Mouse (Mus musculus): ENCODE measurements at regions not wholly inside any gene's neighbourhood (a gene's known extent, or its start where the extent isn't known, plus 50 kb on each side); places are given as distances from the start of the nearest gene placed in this dataset.

DNA sequence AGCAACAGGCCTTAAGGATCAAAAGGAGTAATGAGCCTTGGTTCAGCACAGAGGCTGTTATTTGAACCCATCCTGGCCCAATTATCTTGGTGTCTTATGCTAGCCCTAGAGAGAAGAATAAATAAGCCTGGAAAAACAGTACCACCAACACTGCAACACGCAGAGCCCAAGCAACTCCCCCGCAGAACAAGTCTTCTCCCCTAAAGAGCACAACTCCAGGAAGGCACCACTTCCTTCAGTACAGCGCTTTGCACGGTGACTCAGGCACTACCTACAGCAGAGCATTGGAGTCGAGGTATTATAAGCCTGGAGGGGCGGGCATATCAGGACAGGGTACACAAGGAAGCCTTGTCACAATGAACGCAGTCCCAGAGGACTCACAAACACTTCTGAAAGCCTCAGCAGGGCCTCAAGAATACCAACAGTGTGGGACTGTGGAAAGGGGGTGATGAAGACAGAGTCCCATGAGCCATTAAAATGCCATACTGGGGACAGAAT is 62.9 kb upstream of the Arhgap5 start:
- H3K27ac ChIP-seq (ENCODE audit: low read length) = no peak overlapping the region
- no peak for ATAC-seq (ENCODE audit: low read depth)
- no peaks in the 10 kb centered on the region for H3K4me1 ChIP-seq (ENCODE audit: control insufficient read depth, low read depth, low read length)
- H3K36me3 ChIP-seq (ENCODE audit: control insufficient read depth, insufficient read depth) = no peaks in the 10 kb centered on the region
- H3K9me3 ChIP-seq (replicated peaks; ENCODE audit: control insufficient read depth, low read length) = no peaks in the 10 kb centered on the region
- WGBS (ENCODE audit: insufficient replicate concordance) = 50% methylated on average over 7 of the region's 7 CpGs
- H3K27me3 ChIP-seq (ENCODE audit: control insufficient read depth, insufficient read depth, low read depth, low read length) = no peaks in the 10 kb centered on the region
- no peak overlapping the region for H3K9ac ChIP-seq (ENCODE audit: low read depth, low read length)
- H3K4me2 ChIP-seq (ENCODE audit: low read depth, low read length) = no peak overlapping the region
- H3K4me3 ChIP-seq (ENCODE audit: low read depth, low read length) = no peak overlapping the region

DNA sequence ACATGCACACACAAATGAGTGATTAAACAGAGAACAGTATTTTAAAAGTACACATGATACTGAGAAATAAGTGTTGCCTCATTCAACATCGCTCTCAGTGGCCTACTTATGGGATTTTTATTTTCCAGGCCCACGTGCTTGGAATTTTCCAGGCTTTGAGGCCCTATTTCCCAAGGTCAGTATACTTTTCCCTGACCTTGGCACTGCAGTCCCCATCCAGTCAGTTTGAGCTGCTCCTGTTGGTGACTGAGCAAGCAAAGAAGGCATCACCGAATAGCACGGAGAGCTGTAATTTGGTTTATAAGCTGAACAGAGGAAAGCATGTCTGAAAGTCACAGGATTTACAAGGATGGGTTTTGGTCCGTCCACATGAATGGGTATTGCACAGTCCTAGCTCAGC is 61.4 kb upstream of the Arhgap5 start:
- no peaks in the 10 kb centered on the region for H3K4me1 ChIP-seq (ENCODE audit: control insufficient read depth, low read depth, low read length)
- no peak for ATAC-seq (ENCODE audit: low read depth)

DNA sequence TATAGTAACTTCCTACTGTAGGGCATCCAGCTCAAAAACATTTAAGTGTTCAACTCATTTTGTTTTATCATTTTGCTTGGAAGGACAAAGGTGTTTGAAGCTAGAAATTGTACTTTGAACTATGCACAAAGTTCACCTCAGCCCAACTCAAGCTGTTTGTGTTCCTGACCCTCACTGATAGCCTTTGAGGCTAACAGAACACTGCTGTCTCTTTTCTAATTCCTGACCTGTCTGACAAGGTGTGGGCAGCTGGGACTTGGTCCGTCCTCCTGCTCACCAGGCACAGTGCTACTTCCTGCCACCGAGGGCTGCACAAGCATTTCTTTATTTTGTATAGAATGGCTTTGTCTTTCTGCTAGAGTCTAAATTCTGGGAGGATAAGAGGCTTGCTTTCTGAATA is 58.0 kb upstream of the Arhgap5 start:
- ATAC-seq (ENCODE audit: low read depth) = peak; percentile 39
- 22% methylated on average over 2 of the region's 2 CpGs for WGBS (ENCODE audit: insufficient replicate concordance)
- Histone ChIP-seq H3K27ac (ENCODE audit: low read length) (peak overlapping the region; percentile 74), H3K4me1 (ENCODE audit: control insufficient read depth, low read depth, low read length) (no peaks in the 10 kb centered on the region), H3K4me3 (ENCODE audit: low read depth, low read length) (no peak overlapping the region), H3K9ac (ENCODE audit: low read depth, low read length) (no peak overlapping the region), H3K36me3 (ENCODE audit: control insufficient read depth, insufficient read depth) (no peaks in the 10 kb centered on the region), H3K9me3 (replicated peaks; ENCODE audit: control insufficient read depth, low read length) (no peaks in the 10 kb centered on the region), H3K27me3 (ENCODE audit: control insufficient read depth, insufficient read depth, low read depth, low read length) (no peaks in the 10 kb centered on the region), H3K4me2 (ENCODE audit: low read depth, low read length) (no peak overlapping the region)

More for the DNA sequence above, 61.4 kb upstream of the Arhgap5 start:
- Histone ChIP-seq H3K27me3 (ENCODE audit: control insufficient read depth, insufficient read depth, low read depth, low read length) (no peaks in the 10 kb centered on the region), H3K4me3 (ENCODE audit: low read depth, low read length) (no peak overlapping the region), H3K9me3 (replicated peaks; ENCODE audit: control insufficient read depth, low read length) (no peaks in the 10 kb centered on the region), H3K4me2 (ENCODE audit: low read depth, low read length) (no peak overlapping the region), H3K36me3 (ENCODE audit: control insufficient read depth, insufficient read depth) (no peaks in the 10 kb centered on the region), H3K27ac (ENCODE audit: low read length) (no peak overlapping the region), H3K9ac (ENCODE audit: low read depth, low read length) (no peak overlapping the region)
- 68% methylated on average over 5 of the region's 5 CpGs for WGBS (ENCODE audit: insufficient replicate concordance)

DNA sequence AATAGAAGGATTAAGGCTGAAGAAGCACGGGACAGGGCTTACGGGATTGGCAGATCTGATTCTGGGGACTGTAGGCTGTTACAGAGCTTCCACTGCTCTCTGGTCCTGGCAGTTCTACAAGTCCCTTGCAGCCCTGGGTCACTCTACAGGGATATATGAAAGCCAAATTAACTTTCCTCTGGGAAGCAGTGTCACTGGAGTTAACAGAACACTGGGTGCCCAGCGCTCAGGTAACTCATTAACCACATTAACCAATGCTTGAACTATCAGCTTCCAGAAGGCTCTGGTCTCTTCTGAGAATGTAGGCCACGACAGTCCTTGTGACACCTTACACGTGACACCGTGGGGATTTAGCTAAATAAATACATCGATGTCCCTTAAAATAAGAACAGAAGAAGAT is 57.3 kb upstream of the Arhgap5 start:
- H3K4me3 ChIP-seq (ENCODE audit: low read depth, low read length) = no peak overlapping the region
- no peak overlapping the region for H3K9ac ChIP-seq (ENCODE audit: low read depth, low read length)
- H3K4me2 ChIP-seq (ENCODE audit: low read depth, low read length) = no peak overlapping the region
- H3K9me3 ChIP-seq (replicated peaks; ENCODE audit: control insufficient read depth, low read length) = no peaks in the 10 kb centered on the region
- no peaks in the 10 kb centered on the region for H3K4me1 ChIP-seq (ENCODE audit: control insufficient read depth, low read depth, low read length)
- H3K27me3 ChIP-seq (ENCODE audit: control insufficient read depth, insufficient read depth, low read depth, low read length) = no peaks in the 10 kb centered on the region
- H3K27ac ChIP-seq (ENCODE audit: low read length) = peak overlapping the region; percentile 74
- no peaks in the 10 kb centered on the region for H3K36me3 ChIP-seq (ENCODE audit: control insufficient read depth, insufficient read depth)
- WGBS (ENCODE audit: insufficient replicate concordance) = 55% methylated on average over 7 of the region's 7 CpGs
- ATAC-seq (ENCODE audit: low read depth) = peak; percentile 83

DNA sequence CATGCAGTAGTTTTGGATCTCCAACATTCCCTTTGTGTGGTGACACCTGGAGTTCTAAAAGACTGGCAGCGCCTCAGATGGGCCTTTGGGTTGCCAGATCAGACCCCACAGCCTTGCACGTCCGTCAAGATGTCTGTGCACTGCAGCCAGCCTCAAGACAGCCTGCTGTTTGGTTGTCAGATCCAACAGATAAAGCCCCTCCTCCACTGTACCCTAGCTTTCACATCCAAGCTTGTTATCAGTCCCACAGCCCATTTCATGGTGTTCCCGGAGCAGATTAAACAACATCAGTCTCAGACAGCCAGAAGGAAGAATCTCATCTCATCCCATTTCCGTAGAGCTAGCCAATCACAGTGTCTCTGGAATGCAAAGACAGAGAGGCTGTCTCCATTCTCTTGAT is 56.3 kb upstream of the Arhgap5 start:
- 48% methylated on average over 5 of the region's 5 CpGs for whole genome bisulfite sequencing (ENCODE audit: insufficient replicate concordance)
- no peak for ATAC-seq (ENCODE audit: low read depth)
- no peaks in the 10 kb centered on the region for H3K36me3 ChIP-seq (ENCODE audit: control insufficient read depth, insufficient read depth)
- H3K27ac ChIP-seq (ENCODE audit: low read length) = peak overlapping the region; percentile 71
- no peak overlapping the region for H3K4me3 ChIP-seq (ENCODE audit: low read depth, low read length)
- H3K9ac ChIP-seq (ENCODE audit: low read depth, low read length) = no peak overlapping the region
- H3K4me1 ChIP-seq (ENCODE audit: control insufficient read depth, low read depth, low read length) = no peaks in the 10 kb centered on the region
- no peak overlapping the region for H3K4me2 ChIP-seq (ENCODE audit: low read depth, low read length)
- no peaks in the 10 kb centered on the region for H3K27me3 ChIP-seq (ENCODE audit: control insufficient read depth, insufficient read depth, low read depth, low read length)
- no peaks in the 10 kb centered on the region for H3K9me3 ChIP-seq (replicated peaks; ENCODE audit: control insufficient read depth, low read length)

DNA sequence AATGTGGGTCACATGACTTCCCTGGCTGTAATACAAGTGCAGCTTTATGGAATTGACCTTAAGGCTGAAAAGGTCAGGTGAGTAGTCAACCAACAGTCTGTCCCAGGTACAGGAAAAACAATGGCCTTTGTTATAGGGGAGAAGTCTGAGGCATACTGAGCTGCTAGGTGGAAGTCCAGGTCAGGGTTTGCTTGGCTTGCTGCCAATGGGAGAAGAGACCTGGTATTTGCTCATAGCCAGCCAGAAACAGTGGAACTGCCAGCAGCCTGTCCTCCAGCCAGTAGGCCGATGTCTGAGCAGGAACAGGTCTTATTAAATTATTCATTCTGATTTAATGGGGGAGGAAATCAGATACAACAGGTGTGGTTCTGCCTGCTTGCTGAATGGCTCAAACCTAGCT is 55.6 kb upstream of the Arhgap5 start:
- Histone ChIP-seq H3K27ac (ENCODE audit: low read length) (peak overlapping the region; percentile 71; the same call in 1 of the 2 replicates), H3K9me3 (replicated peaks; ENCODE audit: control insufficient read depth, low read length) (no peaks in the 10 kb centered on the region), H3K4me3 (ENCODE audit: low read depth, low read length) (no peak overlapping the region), H3K9ac (ENCODE audit: low read depth, low read length) (no peak overlapping the region), H3K36me3 (ENCODE audit: control insufficient read depth, insufficient read depth) (no peaks in the 10 kb centered on the region), H3K4me2 (ENCODE audit: low read depth, low read length) (no peak overlapping the region), H3K27me3 (ENCODE audit: control insufficient read depth, insufficient read depth, low read depth, low read length) (no peaks in the 10 kb centered on the region), H3K4me1 (ENCODE audit: control insufficient read depth, low read depth, low read length) (no peaks in the 10 kb centered on the region)
- peak; percentile 73 for ATAC-seq (ENCODE audit: low read depth)
- WGBS (ENCODE audit: insufficient replicate concordance) = 29% methylated on average over 1 of the region's 1 CpGs

DNA sequence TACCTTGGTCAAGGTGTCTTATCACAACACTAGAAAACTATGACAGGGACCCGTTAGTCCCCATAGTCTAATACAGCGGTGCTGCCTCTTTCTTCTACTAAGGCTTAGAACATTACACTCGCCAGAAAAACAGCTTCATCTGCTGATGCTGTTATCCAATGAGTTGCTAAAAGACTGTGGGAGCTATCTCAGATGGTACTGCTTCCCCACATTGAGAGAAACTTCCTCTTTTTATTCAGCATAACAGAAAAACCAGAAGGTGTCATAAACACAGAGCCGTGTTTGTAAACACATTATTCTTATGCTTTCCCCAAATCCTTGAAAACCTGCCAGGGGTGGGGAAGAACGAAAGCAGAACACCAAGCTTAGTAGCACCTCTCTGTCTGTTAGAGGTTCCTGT is 49.9 kb upstream of the Arhgap5 start:
- Histone ChIP-seq H3K36me3 (ENCODE audit: control insufficient read depth, insufficient read depth) (no peaks in the 10 kb centered on the region), H3K27ac (ENCODE audit: low read length) (no peak overlapping the region), H3K4me2 (ENCODE audit: low read depth, low read length) (no peak overlapping the region), H3K9ac (ENCODE audit: low read depth, low read length) (no peak overlapping the region), H3K4me1 (ENCODE audit: control insufficient read depth, low read depth, low read length) (no peaks in the 10 kb centered on the region), H3K27me3 (ENCODE audit: control insufficient read depth, insufficient read depth, low read depth, low read length) (no peaks in the 10 kb centered on the region), H3K4me3 (ENCODE audit: low read depth, low read length) (no peak overlapping the region), H3K9me3 (replicated peaks; ENCODE audit: control insufficient read depth, low read length) (no peaks in the 10 kb centered on the region)
- WGBS (ENCODE audit: insufficient replicate concordance) = 52% methylated on average over 5 of the region's 5 CpGs
- ATAC-seq (ENCODE audit: low read depth) = no peak
